Mouse (Mus musculus) macrophage (primary cell): ENCODE measurements around the gene Rhebl1. TPM values are rescaled to one million over a fixed set of nuclear protein-coding genes. Genes with fewer than 3 reads are reported as not detected.

Experiments
- H3K27ac ChIP-seq: fragments of 350-480 bp; formaldehyde crosslinking; 2 replicates; pipeline ENCODE4 v1.9.0; 2021
- H3K36me3 ChIP-seq: fragments of 350-480 bp; formaldehyde crosslinking; 2 replicates; pipeline ENCODE4 v1.9.0; 2021; ENCODE audit errors: inconsistent target
- H3K4me3 ChIP-seq: fragments of 350-480 bp; formaldehyde crosslinking; 2 replicates; pipeline ENCODE4 v1.9.0; 2021; ENCODE audit errors: inconsistent target
- H3K79me2 ChIP-seq: fragments of 350-480 bp; formaldehyde crosslinking; 2 replicates; pipeline ENCODE4 v1.9.0; 2021; ENCODE audit errors: inconsistent target
- WGBS: methylation state at CpG from one replicate; pipeline ENCODE4 v1.1.7; 2026; ENCODE audit warnings: inconsistent platforms; ENCODE audit not compliant: missing documents; 5-methylcytosine and 5-hydroxymethylcytosine counted together
- polyA plus RNA-seq: library from polyadenylated mRNA; stranded (reverse); fragments of 250-400 nt; gene quantifications from 3 replicates; pipeline ENCODE4 v1.2.4, GENCODE M21; 2018; ENCODE audit warnings: inconsistent platforms

Gene Rhebl1
- polyA plus RNA-seq, 1 experiment from 2014 or later = 0.52 TPM

DNA sequence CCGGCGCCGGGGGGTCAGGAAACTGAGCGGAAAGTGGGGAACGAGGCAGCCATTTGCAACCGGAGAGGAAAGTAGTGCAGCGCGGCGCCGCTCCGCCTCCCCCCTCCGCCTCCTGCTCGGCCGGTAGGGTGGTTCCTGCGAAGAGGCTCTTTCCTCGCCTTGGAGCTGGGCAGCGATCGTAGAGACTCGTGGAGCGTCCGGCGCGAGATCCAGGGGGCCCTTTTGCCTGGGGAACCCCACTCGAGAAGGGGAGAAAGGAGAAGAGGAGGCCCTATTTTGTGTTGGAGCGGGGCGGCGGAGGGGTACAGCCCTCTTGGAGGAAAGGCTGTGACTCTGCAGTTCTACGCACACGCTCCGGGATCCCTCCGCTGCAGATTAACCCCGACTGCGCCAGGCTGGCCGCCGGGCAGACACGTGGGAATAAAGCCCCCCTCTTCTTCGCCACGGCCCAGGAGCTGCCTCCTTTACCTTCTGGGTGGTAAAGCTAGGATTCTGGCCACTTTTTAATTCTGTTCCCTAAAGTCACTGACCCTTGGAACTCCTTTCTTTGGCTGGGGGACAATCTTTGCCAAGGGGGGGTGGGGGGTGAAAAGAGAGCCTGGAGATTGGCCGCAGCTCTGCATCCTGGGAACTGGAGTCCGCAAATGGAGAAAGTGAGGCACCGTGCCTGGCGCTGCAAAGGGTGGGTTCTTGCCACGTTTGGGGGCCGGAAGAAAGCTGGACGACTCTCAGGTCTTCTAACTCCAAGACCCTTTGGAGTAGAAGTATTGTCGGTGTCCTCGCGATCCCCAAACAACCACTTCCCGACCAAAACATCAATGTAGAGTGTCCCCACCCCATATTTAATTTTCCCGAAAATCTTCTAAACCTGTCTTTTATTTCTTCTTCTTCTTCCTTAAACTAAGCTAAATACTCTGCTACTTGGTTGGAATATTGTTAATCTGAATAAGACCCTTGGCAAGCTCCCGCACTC, 22.1 kb downstream of the Rhebl1 start:
- peak overlapping the region; percentile 57 for H3K4me3 ChIP-seq
- WGBS = 3% methylated on average over 47 of the region's 51 CpGs
- H3K36me3 ChIP-seq = no peaks in the 10 kb centered on the region
- peak overlapping the region; percentile 90 for H3K27ac ChIP-seq
- peaks cover 45% of the 10 kb centered on the region for H3K79me2 ChIP-seq

GRCm38 (mm10) chr15:98871070-98871915, 23.0 kb downstream of the Rhebl1 start, which contains the start of gene Kmt2d:
Gene Kmt2d, minus strand, starts transcription at chr15:98871204.
- Histone ChIP-seq H3K4me3 (peak within 1 kb of the TSS; percentile 83), H3K27ac (peak within 1 kb of the TSS; percentile 90), H3K36me3 (peaks cover 3% of the 10 kb centered on the region; the same call in 1 of the 2 replicates), H3K79me2 (peaks cover 54% of the 10 kb centered on the region)
- 1% methylated on average over 79 of the region's 94 CpGs for WGBS

DNA sequence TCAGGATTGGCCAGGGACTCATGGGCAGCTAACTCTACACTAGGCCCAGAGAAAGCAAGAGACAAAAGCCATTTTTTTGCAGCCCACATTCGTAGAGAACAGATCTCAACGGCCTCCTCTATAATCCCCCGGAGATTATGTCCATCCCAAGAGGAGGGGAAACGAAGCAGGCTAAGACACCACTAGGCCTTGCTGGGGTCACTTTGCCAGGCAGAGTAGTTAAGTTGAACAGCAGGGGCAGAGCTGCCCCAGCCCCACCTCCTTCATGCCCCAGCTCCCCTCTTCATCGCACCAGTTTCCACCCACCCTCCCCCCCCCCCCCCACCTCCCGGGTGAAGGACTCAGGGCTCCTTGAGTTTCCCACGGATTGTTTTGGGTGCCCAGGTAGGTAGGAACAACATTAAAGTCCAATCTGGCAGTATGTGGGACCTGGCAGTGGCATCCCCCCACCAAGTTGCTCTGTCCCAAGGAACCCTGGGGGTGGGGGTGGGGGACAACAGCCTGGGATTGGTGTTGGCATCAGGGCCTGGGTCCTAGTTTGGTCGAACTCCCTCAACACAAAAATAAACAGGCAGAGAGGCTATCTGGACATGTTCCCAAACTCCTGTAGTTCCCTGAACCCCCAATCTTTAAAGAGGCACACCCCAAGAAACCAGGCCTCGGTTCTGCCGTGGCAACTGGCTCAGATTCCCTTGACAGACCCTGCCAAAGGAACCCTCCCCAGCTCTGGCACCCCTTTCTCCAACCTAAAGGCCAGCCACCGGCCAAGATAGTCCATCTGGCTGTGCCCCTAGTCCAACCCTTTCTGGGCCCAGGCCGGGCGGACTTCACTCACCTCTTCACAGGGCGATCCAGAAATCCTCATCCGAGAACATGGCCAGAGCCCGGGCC, 23.9 kb downstream of the Rhebl1 start:
- H3K27ac ChIP-seq = peak overlapping the region; percentile 64
- peak overlapping the region; percentile 83 for H3K4me3 ChIP-seq
- WGBS = under 1% methylated on average over 11 of the region's 16 CpGs
- peaks cover 63% of the 10 kb centered on the region for H3K79me2 ChIP-seq
- H3K36me3 ChIP-seq = peaks cover 12% of the 10 kb centered on the region; the same call in 1 of the 2 replicates

DNA sequence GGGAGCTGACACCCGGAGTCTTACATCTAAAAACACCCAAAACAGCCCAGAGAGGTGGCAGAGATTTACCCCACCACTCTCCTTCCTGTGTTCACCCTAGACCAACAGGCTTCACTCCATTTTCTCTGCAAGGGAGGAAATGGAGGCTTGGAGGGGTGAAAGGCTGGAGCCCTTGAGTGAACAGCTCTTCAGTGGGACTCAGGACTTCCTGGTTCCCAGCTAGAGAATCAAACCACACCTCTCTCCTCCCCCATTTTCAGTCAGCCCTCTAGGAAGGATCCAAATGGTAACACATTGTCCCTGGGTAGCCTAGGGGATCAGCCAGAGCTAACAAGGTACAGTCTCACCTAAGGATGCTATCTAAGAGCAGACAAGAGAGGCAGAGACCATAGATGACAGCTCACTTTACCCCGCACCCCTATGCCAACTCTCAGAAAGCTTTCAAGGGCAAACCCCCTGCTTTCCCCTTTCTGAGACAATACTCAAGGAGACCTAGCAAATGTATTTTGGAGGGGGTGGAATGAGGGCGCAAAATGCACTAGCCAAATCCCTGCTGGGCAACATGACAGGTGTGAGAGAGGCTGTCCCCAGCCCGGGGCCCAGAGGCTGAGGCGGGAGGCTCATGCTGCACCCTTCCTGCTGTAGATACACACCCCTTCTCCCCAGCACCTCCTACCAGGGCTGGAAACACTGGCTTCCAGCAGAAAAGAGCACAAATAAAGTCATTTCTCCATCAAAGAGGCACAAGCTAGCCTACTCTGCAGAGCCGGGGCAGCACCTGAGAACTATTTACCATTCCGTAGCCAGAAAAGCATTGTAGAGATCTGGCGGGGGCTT, 24.8 kb downstream of the Rhebl1 start:
- H3K4me3 ChIP-seq = peak overlapping the region; percentile 83
- peaks cover 72% of the 10 kb centered on the region for H3K79me2 ChIP-seq
- H3K36me3 ChIP-seq = peaks cover 20% of the 10 kb centered on the region
- WGBS = 9% methylated on average over 8 of the region's 8 CpGs
- peak overlapping the region; percentile 64 for H3K27ac ChIP-seq

- peaks cover 31% of the 10 kb centered on the region for H3K36me3 ChIP-seq
- peaks cover 82% of the 10 kb centered on the region for H3K79me2 ChIP-seq
- peak overlapping the region; percentile 83 for H3K4me3 ChIP-seq
- H3K27ac ChIP-seq = peak overlapping the region; percentile 19; the same call in 1 of the 2 replicates
- WGBS = 53% methylated on average over 11 of the region's 11 CpGs
Observed at GRCm38 (mm10) chr15:98868346-98869063, 25.8 kb downstream of the Rhebl1 start.

DNA sequence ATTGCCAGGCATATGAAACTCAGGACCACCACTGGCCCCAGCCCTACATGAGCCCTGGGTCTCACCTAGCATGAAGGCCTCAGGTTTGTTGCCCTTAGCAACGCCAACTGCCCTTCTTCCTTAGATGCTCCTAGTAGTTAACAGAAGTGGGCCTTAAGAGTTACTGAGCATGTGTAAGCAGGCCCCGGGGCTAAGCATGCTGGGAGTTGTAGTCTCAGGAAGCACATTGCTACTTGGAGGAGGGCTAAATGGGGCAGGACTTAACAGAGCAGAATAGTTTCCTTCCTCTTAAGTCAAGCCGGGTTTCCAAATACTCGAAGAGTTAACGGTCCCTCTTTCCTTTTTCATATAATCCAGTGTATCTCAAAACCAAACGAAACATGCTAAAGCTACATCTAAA, 27.0 kb downstream of the Rhebl1 start:
- 1% methylated on average over 6 of the region's 6 CpGs for WGBS
- Histone ChIP-seq H3K27ac (peak overlapping the region; percentile 24), H3K4me3 (peak overlapping the region; percentile 9; the same call in 1 of the 2 replicates), H3K36me3 (peaks cover 43% of the 10 kb centered on the region), H3K79me2 (peaks cover 94% of the 10 kb centered on the region)

DNA sequence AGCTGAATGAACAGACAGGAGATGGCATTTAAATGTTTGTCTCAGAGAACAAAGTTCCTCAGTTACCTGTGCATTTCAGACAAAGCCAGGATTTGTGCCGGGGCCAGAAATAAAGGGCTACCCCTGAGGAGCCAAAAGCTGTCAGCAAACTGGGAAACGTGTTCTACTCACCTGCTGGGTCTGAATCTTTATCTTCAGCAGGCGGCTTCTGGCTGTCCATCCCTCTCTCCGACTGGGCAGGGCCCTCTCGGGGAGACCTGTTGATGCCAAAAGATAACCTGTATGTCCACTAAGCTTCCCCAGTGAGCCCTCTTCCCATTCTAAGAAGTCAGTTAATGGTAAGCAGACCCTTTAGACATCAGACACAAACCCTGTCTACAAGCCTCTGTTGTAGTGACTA, 27.8 kb downstream of the Rhebl1 start:
- Histone ChIP-seq H3K27ac (no peak overlapping the region), H3K4me3 (no peak overlapping the region), H3K79me2 (peaks cover 97% of the 10 kb centered on the region), H3K36me3 (peaks cover 51% of the 10 kb centered on the region)
- 94% methylated on average over 5 of the region's 5 CpGs for WGBS

DNA sequence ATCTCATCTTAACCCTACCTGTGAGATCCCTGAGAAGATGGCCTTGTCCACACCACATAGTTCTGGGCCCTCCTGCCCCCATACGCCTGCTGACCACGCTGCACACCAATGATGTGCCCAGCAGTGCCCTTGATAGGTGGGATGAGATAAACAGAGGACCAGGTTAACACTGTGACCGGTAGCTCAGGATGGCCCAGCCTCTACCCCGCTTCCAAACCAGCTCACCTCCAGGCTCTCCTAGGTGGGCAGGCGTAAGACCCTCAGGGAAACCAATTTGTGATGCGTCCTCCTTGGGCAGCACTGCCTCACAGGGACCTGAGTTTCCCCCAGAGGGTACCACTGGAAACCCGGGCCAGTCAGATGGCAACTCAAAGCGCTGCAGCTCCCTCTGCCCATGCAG, 28.6 kb downstream of the Rhebl1 start:
- no peak overlapping the region for H3K4me3 ChIP-seq
- H3K36me3 ChIP-seq = peaks cover 58% of the 10 kb centered on the region
- no peak overlapping the region for H3K27ac ChIP-seq
- over 99% methylated on average over 8 of the region's 8 CpGs for WGBS
- peaks cover 93% of the 10 kb centered on the region for H3K79me2 ChIP-seq

DNA sequence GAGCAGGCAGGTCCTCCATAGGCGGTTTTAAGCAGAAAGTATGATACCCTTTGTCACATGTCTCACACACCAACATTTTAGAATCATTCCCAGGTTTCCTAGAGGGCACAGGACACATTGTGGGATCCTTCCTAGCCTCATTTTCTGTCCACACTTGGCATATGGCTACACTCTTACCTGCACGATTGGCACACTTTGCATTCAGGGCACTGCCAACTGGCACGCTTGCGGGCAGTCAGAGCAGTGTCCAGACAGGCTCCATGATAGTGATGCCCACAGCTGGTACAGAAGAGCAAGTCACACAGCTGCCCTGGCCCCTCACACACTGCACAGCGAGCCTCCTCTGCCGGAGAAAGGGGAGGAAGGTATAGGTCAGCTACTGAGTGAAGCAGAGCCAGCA, 29.4 kb downstream of the Rhebl1 start:
- no peak overlapping the region for H3K4me3 ChIP-seq
- H3K27ac ChIP-seq = no peak overlapping the region
- peaks cover 66% of the 10 kb centered on the region for H3K36me3 ChIP-seq
- WGBS = 95% methylated on average over 6 of the region's 6 CpGs
- peaks cover 84% of the 10 kb centered on the region for H3K79me2 ChIP-seq

GRCm38 (mm10) chr15:98863451-98863958, 30.8 kb downstream of the Rhebl1 start:
- 95% methylated on average over 12 of the region's 12 CpGs for WGBS
- Histone ChIP-seq H3K79me2 (peaks cover 70% of the 10 kb centered on the region), H3K36me3 (peaks cover 81% of the 10 kb centered on the region), H3K4me3 (no peak overlapping the region), H3K27ac (no peak overlapping the region)

DNA sequence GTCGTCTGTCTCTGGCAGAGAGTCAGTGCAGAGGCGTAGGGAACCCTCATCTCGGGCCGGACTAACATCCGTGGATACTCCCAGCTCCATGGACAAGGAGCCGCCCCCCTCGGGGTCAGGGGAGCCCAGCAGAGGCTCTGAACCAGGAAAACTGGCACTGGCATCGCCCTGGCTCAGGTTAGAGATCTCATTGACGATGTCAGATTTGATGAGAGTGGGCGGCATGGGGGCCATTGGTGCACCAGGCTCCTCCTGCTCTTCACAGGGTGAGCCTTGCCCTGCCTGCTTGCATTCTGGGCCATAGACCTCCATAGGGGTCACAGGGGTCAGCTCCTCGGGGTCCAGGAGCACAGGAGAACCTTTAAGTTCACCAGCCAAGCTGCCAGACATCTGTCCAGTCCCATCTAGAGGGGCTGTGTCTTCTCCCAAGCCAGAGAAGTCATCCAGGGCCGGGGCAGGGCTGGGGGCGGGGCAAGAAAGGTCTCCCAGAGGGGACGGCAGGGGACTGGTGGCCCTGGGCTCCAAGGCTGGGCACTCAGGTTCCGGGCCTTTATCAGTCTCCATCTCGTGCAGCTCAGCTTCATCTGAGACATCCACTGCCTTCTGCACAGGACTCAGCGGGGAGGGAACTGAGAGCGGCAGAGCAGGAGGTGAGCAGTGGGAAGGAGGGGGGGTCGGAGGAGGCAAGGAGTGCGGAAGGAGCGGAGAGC, 32.5 kb downstream of the Rhebl1 start:
- peaks cover 97% of the 10 kb centered on the region for H3K36me3 ChIP-seq
- peaks cover 54% of the 10 kb centered on the region for H3K79me2 ChIP-seq
- no peak overlapping the region for H3K27ac ChIP-seq
- WGBS = 95% methylated on average over 15 of the region's 21 CpGs
- no peak overlapping the region for H3K4me3 ChIP-seq

GRCm38 (mm10) chr15:98860921-98861320, 33.4 kb downstream of the Rhebl1 start:
- WGBS = 97% methylated on average over 17 of the region's 18 CpGs
- H3K27ac ChIP-seq = no peak overlapping the region

More at GRCm38 (mm10) chr15:98860921-98861320, 33.4 kb downstream of the Rhebl1 start:
- no peak overlapping the region for H3K4me3 ChIP-seq
- peaks cover 44% of the 10 kb centered on the region for H3K79me2 ChIP-seq
- H3K36me3 ChIP-seq = peaks cover 98% of the 10 kb centered on the region
